Mouse (Mus musculus): ENCODE results near the gene Tor1aip1.

DNA sequence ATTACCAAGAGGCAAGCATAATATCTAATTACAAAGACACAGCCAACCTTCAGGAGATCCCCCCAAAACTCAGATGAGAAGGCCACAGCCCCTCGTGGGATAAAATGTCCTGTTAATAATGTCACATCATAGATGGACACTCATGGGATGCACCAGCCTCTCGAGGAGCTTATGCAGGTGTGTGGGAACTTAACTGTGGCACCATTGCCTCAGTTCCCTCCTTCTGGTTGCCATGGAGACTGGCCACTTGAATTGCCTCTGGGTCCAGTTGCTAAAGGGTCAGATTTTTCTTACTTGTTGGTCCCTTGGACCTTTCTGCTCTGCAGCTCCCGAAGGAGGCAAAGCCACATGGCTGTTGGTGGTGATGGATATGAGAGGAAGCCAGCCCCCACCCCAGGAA, 41.4 kb upstream of the Tor1aip1 start:
- TF ChIP-seq CTCF (IDR thresholded peaks at IDR 0.05; ENCODE audit: extremely low read depth, insufficient read length, insufficient replicate concordance, low read depth, low read length) (no peak), POLR2A (IDR thresholded peaks at IDR 0.05; ENCODE audit: low read depth, low read length) (no peak)
